In the genomic region with DNA sequence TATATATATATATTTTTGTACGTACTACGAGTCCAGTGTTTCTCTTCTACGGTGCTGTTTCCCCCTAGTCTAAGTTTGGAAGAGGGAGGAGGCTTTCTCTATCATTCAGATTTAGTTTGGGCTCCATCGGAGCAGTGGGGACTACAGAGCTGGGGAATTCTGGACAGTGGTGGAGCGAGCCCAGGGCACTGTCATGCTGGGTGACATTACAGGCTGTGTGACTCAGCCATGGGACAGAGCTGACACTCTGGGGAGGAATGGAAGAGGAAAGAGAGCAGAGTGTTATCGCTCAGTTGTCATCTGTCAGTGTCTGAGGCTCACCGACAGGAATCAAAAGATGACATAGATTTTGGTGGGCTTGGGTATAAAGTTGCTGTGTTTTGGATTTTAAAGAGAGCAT, we compare ENCODE assay signal across 15 mouse cellular contexts.
DNase-seq lines count a peak whose midpoint lies in the region; ATAC-seq and TF ChIP-seq lines count a peak whose summit lies in the region.
"Had no signal": no experiment of that assay in that cellular context is flagged by ENCODE, and none has a peak within 500 bp of the region (broad histone marks: within the 10 kb centered on the region; RNA-seq: fewer than 3 reads in every experiment).

No protein-coding gene starts in this region.

- H3K4me3 ChIP-seq in layer of hippocampus, adult 2 months, result peak overlapping the region; percentile 36; the same call in 1 of the 2 replicates
- no peak overlapping the region for H3K4me3 ChIP-seq in forebrain, embryonic 15.5 days
- no peak overlapping the region for H3K4me3 ChIP-seq in midbrain, embryonic 10.5 days
- H3K4me3 ChIP-seq in neural tube, embryonic 15.5 days (replicated peaks), result no peak overlapping the region
- H3K4me3 ChIP-seq: erythroblast, embryonic 14.5 days; stomach, embryonic 15.5 days had no signal

- no peaks in the 10 kb centered on the region for H3K36me3 ChIP-seq in forebrain, embryonic 15.5 days
- peaks cover 5% of the 10 kb centered on the region; the same call in 1 of the 2 replicates for H3K36me3 ChIP-seq in midbrain, embryonic 10.5 days
- peaks cover 3% of the 10 kb centered on the region; the same call in 1 of the 2 replicates for H3K36me3 ChIP-seq in neural tube, embryonic 15.5 days
- H3K36me3 ChIP-seq: stomach, embryonic 15.5 days had no signal

- no peaks in the 10 kb centered on the region for H3K9me3 ChIP-seq in forebrain, embryonic 15.5 days
- H3K9me3 ChIP-seq in midbrain, embryonic 10.5 days (replicated peaks), result no peaks in the 10 kb centered on the region
- H3K9me3 ChIP-seq in neural tube, embryonic 15.5 days (replicated peaks), result no peaks in the 10 kb centered on the region
- H3K9me3 ChIP-seq: stomach, embryonic 15.5 days had no signal

- 0 out of 2 replicates have a peak, but pooled peaks have one; percentile 14 for ATAC-seq in forebrain, embryonic 15.5 days (replicated peaks)
- ATAC-seq in neural tube, embryonic 15.5 days (ENCODE audit: low FRiP score), result no peak

- no peak overlapping the region for H3K9ac ChIP-seq in forebrain, embryonic 15.5 days (replicated peaks)
- no peak overlapping the region for H3K9ac ChIP-seq in neural tube, embryonic 15.5 days (replicated peaks)
- H3K9ac ChIP-seq: lung, embryonic 14.5 days; stomach, embryonic 15.5 days had no signal

- 38% methylated on average over 7 of the region's 7 CpGs for WGBS in forebrain, embryonic 15.5 days
- WGBS in midbrain, embryonic 10.5 days, result 76% methylated on average over 7 of the region's 7 CpGs
- WGBS in neural tube, embryonic 15.5 days, result 43% methylated on average over 7 of the region's 7 CpGs

- no peak overlapping the region for H3K27ac ChIP-seq in layer of hippocampus, adult 2 months
- peak overlapping the region; percentile 70 for H3K27ac ChIP-seq in forebrain, embryonic 15.5 days (replicated peaks)
- H3K27ac ChIP-seq in midbrain, embryonic 10.5 days (replicated peaks), result peak overlapping the region; percentile 91
- H3K27ac ChIP-seq in neural tube, embryonic 15.5 days (replicated peaks), result no peak overlapping the region
- H3K27ac ChIP-seq: stomach, embryonic 15.5 days had no signal

- H3K4me2 ChIP-seq in forebrain, embryonic 15.5 days (replicated peaks), result peak overlapping the region; percentile 40
- peak overlapping the region; percentile 49 for H3K4me2 ChIP-seq in neural tube, embryonic 15.5 days
- H3K4me2 ChIP-seq: lung, embryonic 14.5 days; stomach, embryonic 15.5 days had no signal

- DNase-seq in layer of hippocampus, adult 2 months (ENCODE audit: low spot score in 2 of 2), result no peak
- DNase-seq in layer of hippocampus, adult 9-10 months (ENCODE audit: low spot score), result no peak
- DNase-seq in midbrain, embryonic 10.5 days (ENCODE audit: low spot score), result no peak
- no peak for DNase-seq in liver
- DNase-seq in cerebellum, adult 11 months, result no peak
- DNase-seq in embryo, embryonic 11 days, result no peak
- DNase-seq: gastrocnemius, postnatal 14 days; kidney, postnatal 10 days; layer of hippocampus, postnatal 36 days; lung, embryonic 14.5 days; thymus, postnatal 25 days had no signal

- no peaks in the 10 kb centered on the region for H3K27me3 ChIP-seq in forebrain, embryonic 15.5 days
- H3K27me3 ChIP-seq in midbrain, embryonic 10.5 days (ENCODE audit: low read depth, poor library complexity, severe bottlenecking), result peaks cover 10% of the 10 kb centered on the region; the same call in 1 of the 2 replicates
- H3K27me3 ChIP-seq in neural tube, embryonic 15.5 days (replicated peaks), result no peaks in the 10 kb centered on the region; the same call in 1 of the 2 replicates
- H3K27me3 ChIP-seq: stomach, embryonic 15.5 days had no signal

- H3K4me1 ChIP-seq in forebrain, embryonic 15.5 days, result peaks cover 28% of the 10 kb centered on the region
- H3K4me1 ChIP-seq in midbrain, embryonic 10.5 days, result peaks cover 59% of the 10 kb centered on the region
- peaks cover 23% of the 10 kb centered on the region for H3K4me1 ChIP-seq in neural tube, embryonic 15.5 days
- H3K4me1 ChIP-seq: stomach, embryonic 15.5 days had no signal

- no peak for TF ChIP-seq CTCF in layer of hippocampus, adult 2 months (conservative IDR thresholded peaks at IDR 0.05)

Comparison
In these comparisons a context has a peak if more than half of its experiments do, and no peak if none do; other contexts are left out.
1. H3K27ac ChIP-seq: peak in forebrain, embryonic 15.5 days (single experiment) and midbrain, embryonic 10.5 days (single experiment); none in layer of hippocampus, adult 2 months (single experiment) and neural tube, embryonic 15.5 days (single experiment).